Mouse (Mus musculus): Measurements from ENCODE around the gene Tas2r144.

Tas2r144 gene

DNA sequence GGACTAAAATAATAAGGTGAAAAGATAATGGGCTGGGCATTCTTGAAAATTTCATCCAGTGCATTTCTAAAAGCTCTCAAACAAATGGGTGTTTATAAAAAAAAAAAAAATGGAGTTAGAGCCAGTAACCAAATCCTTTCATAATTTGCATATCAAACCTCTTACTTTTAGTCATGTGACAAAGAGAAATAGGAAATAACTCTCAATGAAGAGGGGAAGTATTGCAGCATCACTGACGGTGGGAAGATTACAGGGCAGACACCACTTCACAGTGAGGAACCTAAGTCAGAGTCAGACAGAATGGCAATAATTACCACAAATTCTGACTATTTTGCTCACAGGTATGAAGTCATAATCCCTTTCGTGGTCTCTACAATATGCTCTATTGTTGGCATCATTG, at the start of gene Tas2r144:
Tas2r144 (plus strand) TSS at position 301 of the 400 bp plus-strand sequence.
- DNase-seq: no peak

GRCm38 (mm10) chr6:42182462-42182861, 32.7 kb upstream of the Tas2r144 start:
- DNase-seq: no peak

DNA sequence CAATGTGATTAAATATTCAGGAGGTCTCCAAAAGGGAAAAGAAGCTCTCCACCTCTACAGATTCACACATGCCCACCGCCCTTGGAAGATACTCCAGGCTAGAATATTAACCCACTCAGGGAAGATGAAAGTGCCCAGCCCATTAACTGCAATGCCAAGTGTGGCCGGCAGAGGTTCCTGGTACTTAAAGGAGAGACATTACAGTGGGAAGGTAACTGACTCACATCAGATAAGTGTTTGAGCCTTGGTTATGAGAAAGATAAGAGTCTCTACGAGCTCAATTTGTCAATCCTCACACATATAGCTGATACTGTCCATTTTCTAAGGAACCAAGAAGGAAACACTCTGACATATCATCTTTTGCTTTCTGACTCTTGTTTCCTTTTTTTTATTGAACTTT, 28.9 kb upstream of the Tas2r144 start:
- no peak for DNase-seq

DNA sequence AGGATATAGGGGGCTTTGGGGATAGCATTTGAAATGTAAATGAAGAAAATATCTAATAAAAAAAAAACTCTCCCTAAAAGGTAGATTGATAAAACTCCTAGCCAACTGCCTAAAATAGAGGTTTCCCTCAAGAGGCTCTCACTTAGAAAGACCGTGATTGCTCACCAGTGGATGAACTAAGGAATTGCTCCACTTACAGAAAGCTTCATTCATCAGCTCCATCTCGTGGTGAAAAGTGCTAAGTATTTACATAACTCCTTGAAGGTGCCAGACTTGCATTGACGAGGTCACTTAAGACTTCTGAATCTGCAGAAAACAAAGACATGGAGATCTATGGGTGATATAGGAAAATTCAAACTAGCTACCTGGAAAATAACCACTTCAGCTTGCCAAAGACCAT, 17.4 kb upstream of the Tas2r144 start:
- no peak for DNase-seq

- DNase-seq: no peak
These were observed 15.6 kb upstream of the Tas2r144 start for GRCm38 (mm10) chr6:42199498-42199897.

- DNase-seq: peak; percentile 70
These were observed 7.2 kb downstream of the Tas2r144 start for GRCm38 (mm10) chr6:42222286-42222685.

DNA sequence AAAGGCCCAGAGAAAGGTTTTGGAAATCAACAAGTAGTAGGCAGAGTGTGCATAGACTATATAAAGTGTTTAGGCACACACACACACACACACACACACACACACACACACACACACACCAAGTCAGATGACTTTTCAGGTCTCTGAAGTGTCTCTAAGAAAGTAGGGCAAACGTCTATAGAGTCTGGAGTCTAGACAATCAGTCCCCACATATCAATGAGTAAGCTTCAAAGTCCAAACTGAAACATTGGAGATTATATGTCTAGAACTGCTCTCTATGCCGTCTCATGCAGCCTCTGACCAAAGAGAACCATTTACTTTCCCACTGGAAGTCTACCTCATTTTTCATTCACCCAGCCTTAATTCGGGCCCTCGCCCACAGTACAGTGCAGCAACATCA, 9.9 kb downstream of the Tas2r144 start:
- DNase-seq: peak; percentile 14

DNA sequence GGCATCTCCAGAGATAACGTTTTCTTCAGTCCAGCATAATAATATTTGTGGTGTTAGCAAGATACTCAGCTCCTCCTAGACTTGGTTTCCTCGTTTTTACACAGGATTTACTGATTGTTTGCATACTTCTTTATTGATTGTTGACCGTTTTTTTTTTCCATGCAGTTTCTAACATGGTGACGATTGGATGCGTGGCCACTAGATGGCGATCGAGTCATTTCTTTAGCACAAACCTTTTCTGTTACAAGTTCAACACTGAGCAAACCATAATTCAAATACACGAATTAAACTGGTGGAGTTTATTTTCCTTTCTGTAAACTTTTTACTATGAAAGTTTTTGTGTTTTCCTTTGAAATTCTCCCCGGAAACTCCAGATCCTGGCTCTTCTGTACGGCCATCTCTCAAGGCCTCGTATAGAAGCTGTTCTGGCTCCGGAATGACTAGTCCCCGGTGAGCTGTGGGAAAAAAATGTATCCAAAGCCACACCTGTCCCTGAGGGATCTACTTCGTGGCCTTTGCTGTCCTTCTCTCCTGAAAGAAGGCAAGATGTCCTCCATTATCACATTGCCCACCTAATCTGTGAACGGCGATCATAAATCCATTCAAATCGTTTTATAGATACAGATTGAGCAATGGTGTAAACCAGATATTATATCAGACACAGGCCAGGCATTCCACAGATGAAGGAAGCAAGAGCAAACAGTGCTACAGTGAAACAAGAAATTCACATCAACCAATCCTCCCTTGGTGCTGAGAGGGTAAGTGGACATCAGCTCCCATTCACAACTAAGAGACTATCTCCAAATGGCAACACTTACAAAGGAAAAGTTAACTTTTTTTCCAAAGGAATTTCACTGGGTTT, 12.3 kb downstream of the Tas2r144 start:
- peak; percentile 78 for DNase-seq

DNA sequence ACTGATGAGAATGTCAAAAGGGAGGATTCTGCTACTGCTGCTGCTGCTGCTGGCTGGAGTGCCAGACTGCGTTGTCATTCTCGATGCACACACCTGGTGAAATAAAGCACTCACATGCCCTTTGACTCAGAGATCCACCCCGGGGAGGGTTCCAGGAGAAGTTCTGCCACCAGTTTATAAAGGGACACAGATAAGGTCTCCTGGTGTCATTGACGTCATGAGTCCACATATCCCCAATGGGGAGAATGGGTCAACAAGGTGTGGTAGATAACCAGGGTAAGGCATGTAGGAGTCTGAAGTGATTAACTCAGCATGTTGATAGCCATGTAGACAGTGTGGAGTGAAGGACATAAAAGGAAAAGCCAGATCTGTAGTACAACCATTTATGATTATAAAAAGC, 14.5 kb downstream of the Tas2r144 start:
- peak; percentile 59 for DNase-seq

GRCm38 (mm10) chr6:42231191-42231590, 16.1 kb downstream of the Tas2r144 start:
- peak; percentile 76 for DNase-seq

DNA sequence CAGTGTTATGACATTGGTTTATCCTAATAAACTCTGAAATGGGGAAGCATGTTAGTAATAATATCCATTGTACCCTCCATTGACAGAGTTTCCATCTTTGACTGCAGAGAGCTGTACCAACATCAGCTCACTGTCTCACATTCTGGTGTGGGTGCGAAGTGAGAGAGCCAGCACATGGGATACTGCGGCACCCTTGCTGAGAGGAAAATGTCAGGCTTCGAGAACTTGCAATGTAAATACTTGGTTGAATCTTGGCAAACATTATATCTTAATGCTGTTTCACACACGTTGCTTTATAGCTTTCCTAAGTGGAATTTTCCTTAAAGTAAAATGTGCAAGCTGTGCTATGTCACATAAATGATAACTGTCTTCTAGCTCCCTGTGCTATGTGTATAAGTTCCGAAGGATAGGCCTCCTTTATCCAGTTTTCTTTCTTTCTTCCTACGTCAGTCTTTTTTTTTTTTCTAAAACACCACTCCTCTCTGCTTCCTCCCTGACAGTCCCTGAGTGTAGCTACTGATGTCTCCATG, 22.2 kb downstream of the Tas2r144 start:
- DNase-seq: no peak

DNA sequence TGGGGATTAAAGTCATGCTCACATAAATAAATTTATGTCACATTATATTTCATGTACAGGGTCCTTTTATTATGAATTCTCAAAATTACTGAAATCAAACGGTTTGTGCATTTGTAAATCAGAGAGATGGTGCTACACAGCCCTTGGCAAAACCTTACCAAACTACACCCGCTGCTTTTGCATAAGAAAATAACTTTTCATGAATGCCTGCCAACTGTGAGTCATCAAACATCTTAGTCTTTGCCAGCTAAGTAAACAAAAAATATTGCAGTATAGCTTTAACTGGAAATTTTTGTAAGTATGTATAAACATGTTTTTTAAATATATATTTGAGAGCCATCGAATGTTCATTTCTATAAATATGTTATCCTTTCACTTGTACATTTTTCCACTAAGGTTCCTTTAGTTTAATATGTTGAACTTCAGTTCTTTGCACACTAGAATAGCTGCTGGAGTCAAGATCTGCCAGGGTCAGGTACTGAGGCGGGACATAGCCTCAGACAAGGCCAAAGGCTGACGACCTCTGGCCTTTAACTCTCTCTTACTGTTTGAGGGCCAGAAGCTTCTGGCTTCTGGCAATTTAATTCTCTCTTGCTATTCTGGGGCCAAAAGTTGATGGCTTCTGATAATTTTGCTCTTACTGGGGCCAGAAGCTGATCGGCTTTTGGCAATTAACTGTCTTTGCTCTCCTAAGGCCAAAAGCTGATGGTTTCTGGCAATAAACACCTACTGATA, 26.4 kb downstream of the Tas2r144 start:
- peak; percentile 66 for DNase-seq

DNA sequence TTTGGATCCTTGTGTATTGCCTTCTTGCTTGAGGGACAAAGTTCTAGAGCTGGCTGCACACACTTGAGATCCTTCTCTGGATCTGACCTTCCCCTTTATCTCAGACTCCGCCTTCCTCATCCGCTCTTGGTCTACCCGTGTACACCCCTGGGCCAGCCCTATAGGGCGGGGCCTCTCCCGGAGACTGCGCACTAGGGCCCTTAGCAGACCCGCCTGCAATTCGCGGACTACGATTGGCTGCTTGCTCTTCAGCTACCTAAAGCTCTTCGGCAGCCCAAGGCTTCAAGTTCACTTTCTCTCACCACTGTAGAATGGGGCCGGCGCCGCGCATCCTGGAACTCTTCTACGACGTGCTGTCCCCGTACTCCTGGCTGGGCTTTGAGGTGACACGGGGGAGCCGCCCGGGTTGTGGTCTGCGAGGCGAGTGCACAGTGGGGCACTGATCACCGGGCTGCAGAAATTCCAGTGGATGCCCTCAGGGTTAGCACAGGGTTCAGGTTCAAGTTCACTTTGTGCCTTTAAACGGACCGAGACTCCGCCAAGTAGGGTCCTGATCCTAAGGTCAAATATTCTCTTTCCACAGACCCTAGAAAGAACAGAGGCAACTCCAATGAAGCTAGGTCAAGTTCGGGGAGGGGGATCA, 30.7 kb downstream of the Tas2r144 start, which contains the start of gene Gstk1:
Gstk1 (plus strand) TSS at position 225 of the 643 bp plus-strand sequence.
- peak; percentile 99 for DNase-seq

- DNase-seq: peak; percentile 85
These were observed 32.0 kb downstream of the Tas2r144 start for GRCm38 (mm10) chr6:42247173-42247572.

DNA sequence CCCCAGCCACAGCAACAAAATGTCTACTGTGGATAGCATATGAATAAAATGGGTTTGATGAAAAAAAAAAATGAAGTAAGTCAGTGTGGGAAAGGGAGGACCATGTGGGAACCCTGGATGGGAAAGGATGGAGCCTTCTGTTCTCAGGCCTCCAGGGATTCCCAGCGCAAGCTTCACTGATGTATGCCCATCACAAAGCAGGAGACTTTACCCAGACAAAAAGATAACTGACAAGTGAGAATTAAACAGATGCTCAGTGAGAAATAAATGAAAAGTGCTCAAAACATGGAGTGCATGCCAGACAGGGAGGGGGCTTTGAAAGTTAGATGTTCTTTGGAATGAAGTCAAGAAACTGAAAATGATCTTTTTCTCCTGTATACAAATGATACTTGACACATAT, 32.9 kb downstream of the Tas2r144 start:
- DNase-seq: peak; percentile 16

GRCm38 (mm10) chr6:42251791-42252190, 36.7 kb downstream of the Tas2r144 start:
- no peak for DNase-seq

- no peak for DNase-seq
These were observed 38.0 kb downstream of the Tas2r144 start for GRCm38 (mm10) chr6:42253103-42253502.

- peak; percentile 93 for DNase-seq
These were observed 42.3 kb downstream of the Tas2r144 start for GRCm38 (mm10) chr6:42257303-42257863.

DNA sequence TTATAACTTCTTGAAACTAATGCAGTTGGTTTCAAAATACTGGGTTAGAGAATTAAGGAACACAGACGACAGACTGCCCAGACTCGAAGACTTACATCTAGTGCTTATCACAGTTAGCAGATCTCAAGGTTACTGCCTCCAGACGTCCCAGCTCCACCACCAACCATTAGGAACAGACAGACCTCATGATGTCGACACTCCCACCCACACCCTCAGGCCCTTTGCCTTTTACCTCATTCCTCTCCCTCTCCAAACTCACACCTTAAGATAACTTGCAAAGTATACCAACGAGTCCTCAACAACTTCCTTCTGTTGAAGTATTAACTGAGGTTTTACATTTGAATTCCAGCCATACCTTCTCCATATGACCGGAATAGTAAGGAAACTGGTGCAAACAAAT, 45.3 kb downstream of the Tas2r144 start:
- no peak for DNase-seq

- no peak for DNase-seq
These were observed 46.5 kb downstream of the Tas2r144 start, which contains the start of gene Tmem139 for GRCm38 (mm10) chr6:42261524-42262170. Tmem139 (plus strand) TSS chr6:42261970.

- peak; percentile 100 for DNase-seq
These were observed 49.6 kb downstream of the Tas2r144 start, which contains the start of gene Casp2 for GRCm38 (mm10) chr6:42264626-42265312. Casp2 (plus strand) TSS chr6:42264985.
